Mouse (Mus musculus) CH12.LX (cell line): Measurements from ENCODE around the gene Unc119b. TPM values are rescaled to one million over a fixed set of nuclear protein-coding genes. Genes with fewer than 3 reads are reported as not detected.

Experiments
- DNase-seq: peaks from one replicate; pipeline ENCODE4 v3.0.0-alpha.2; 2013; ENCODE audit errors: extremely low read depth
- H3K27ac ChIP-seq: 2 replicates; pipeline ENCODE4 v1.5.1; 2012; ENCODE audit warnings: low read depth, mild to moderate bottlenecking, control low read depth, moderate library complexity; ENCODE audit not compliant: insufficient read depth
- H3K27me3 ChIP-seq: replicated peaks from 2 replicates; pipeline ENCODE3; 2012; ENCODE audit warnings: inconsistent platforms
- H3K36me3 ChIP-seq, 2 experiments: replicated peaks in 1 of 2; 2 replicates each; pipeline versions ENCODE3 to v1.6.1; 2012; ENCODE audit warnings: inconsistent platforms in 1 of 2, low read length in 1 of 2, mild to moderate bottlenecking in 1 of 2, mixed read lengths in 1 of 2, moderate library complexity in 1 of 2; ENCODE audit not compliant: control insufficient read depth in 1 of 2, insufficient read depth in 1 of 2
- H3K4me1 ChIP-seq, 2 experiments: 2 replicates each; pipeline ENCODE4 v1.6.1; 2012; ENCODE audit warnings: inconsistent platforms in 1 of 2, moderate library complexity in 1 of 2; ENCODE audit not compliant: insufficient read depth in 2 of 2, control insufficient read depth in 1 of 2
- H3K4me2 ChIP-seq: 2 replicates; pipeline ENCODE4 v1.6.1; 2012; ENCODE audit warnings: low read depth, mild to moderate bottlenecking, control low read depth; ENCODE audit not compliant: poor library complexity, insufficient read depth, severe bottlenecking
- H3K4me3 ChIP-seq, 3 experiments: fragments of 150-350 bp in 1 of 3; sonication (generic) in 1 of 3; replicated peaks in 1 of 3; 2 replicates each; pipeline versions ENCODE3 to v1.5.1; 2011 to 2012; ENCODE audit warnings: low read depth in 2 of 3, low read length in 2 of 3, mild to moderate bottlenecking in 2 of 3, moderate library complexity in 2 of 3, control low read depth in 1 of 3, improper control_type of control experiment in 1 of 3, inconsistent platforms in 1 of 3, mixed read lengths in 1 of 3; ENCODE audit not compliant: poor library complexity in 1 of 3
- H3K79me2 ChIP-seq: replicated peaks from 2 replicates; pipeline ENCODE4 v1.6.1; 2012; ENCODE audit warnings: mild to moderate bottlenecking, moderate library complexity; ENCODE audit not compliant: control insufficient read depth, poor library complexity, insufficient read depth, severe bottlenecking; ENCODE audit errors: extremely low read depth
- H3K9ac ChIP-seq: 2 replicates; pipeline ENCODE4 v1.6.1; 2012; ENCODE audit warnings: low read depth, mild to moderate bottlenecking, control low read depth, moderate library complexity; ENCODE audit not compliant: insufficient read depth
- H3K9me3 ChIP-seq: replicated peaks from 2 replicates; pipeline ENCODE3; 2012; ENCODE audit warnings: low read length, inconsistent platforms, mixed read lengths
- BHLHE40 ChIP-seq: IDR thresholded peaks from 2 replicates; pipeline ENCODE4 v1.6.1; 2011; ENCODE audit warnings: mild to moderate bottlenecking, low read depth, low read length, improper control_type of control experiment
- CHD1 ChIP-seq: IDR thresholded peaks from 2 replicates; pipeline ENCODE4 v1.6.1; 2012; ENCODE audit warnings: low read depth, low read length, improper control_type of control experiment, inconsistent platforms
- CHD2 ChIP-seq: IDR thresholded peaks from 2 replicates; pipeline ENCODE4 v1.6.1; 2011; ENCODE audit warnings: low read length, improper control_type of control experiment
- CTCF ChIP-seq, 2 experiments: IDR thresholded peaks in 1 of 2; conservative IDR thresholded peaks in 1 of 2; 2 replicates each; pipeline ENCODE4 v1.5.1; 2011 to 2012; ENCODE audit warnings: low read depth in 2 of 2, low read length in 2 of 2, improper control_type of control experiment in 1 of 2, inconsistent platforms in 1 of 2, mild to moderate bottlenecking in 1 of 2, moderate library complexity in 1 of 2
- ELF1 ChIP-seq: IDR thresholded peaks from 2 replicates; pipeline ENCODE4 v1.6.1; 2014; ENCODE audit warnings: low read depth, mild to moderate bottlenecking, inconsistent platforms, low read length, improper control_type of control experiment
- EP300 ChIP-seq: IDR thresholded peaks from 2 replicates; pipeline ENCODE4 v1.6.1; 2011; ENCODE audit warnings: low read length, improper control_type of control experiment
- ETS1 ChIP-seq: conservative IDR thresholded peaks from 2 replicates; pipeline ENCODE4 v1.6.1; 2012; ENCODE audit warnings: low read depth, mild to moderate bottlenecking, inconsistent platforms, low read length, improper control_type of control experiment, moderate library complexity
- GABPA ChIP-seq: IDR thresholded peaks from 2 replicates; pipeline ENCODE4 v1.6.1; 2012; ENCODE audit warnings: low read depth, low read length, improper control_type of control experiment, inconsistent platforms; ENCODE audit not compliant: insufficient replicate concordance
- HCFC1 ChIP-seq: IDR thresholded peaks from 2 replicates; pipeline ENCODE4 v1.6.1; 2012; ENCODE audit warnings: low read depth, mild to moderate bottlenecking, inconsistent platforms, low read length, improper control_type of control experiment
- JUN ChIP-seq: IDR thresholded peaks from 2 replicates; pipeline ENCODE4 v1.6.1; 2011; ENCODE audit warnings: low read depth, mild to moderate bottlenecking, low read length, improper control_type of control experiment, moderate library complexity; ENCODE audit not compliant: insufficient read depth
- MAX ChIP-seq: IDR thresholded peaks from 2 replicates; pipeline ENCODE4 v1.6.1; 2011; ENCODE audit warnings: low read length, improper control_type of control experiment
- MAZ ChIP-seq: IDR thresholded peaks from 2 replicates; pipeline ENCODE4 v1.6.1; 2012; ENCODE audit warnings: low read depth, mild to moderate bottlenecking, inconsistent platforms, low read length, improper control_type of control experiment, moderate library complexity
- MEF2A ChIP-seq: IDR thresholded peaks from 2 replicates; pipeline ENCODE4 v1.6.1; 2014; ENCODE audit warnings: low read depth, mild to moderate bottlenecking, inconsistent platforms, low read length, improper control_type of control experiment, borderline replicate concordance
- MXI1 ChIP-seq: IDR thresholded peaks from 2 replicates; pipeline ENCODE4 v1.6.1; 2011; ENCODE audit warnings: mild to moderate bottlenecking, low read depth, low read length, improper control_type of control experiment
- MYC ChIP-seq: IDR thresholded peaks from 2 replicates; pipeline ENCODE4 v1.6.1; 2011; ENCODE audit warnings: low read depth, mild to moderate bottlenecking, improper control_type of control experiment, low read length
- NELFE ChIP-seq: IDR thresholded peaks from 2 replicates; pipeline ENCODE4 v1.6.1; 2011; ENCODE audit warnings: low read depth, low read length, improper control_type of control experiment
- NRF1 ChIP-seq: IDR thresholded peaks from 2 replicates; pipeline ENCODE4 v1.6.1; 2014; ENCODE audit warnings: low read depth, mild to moderate bottlenecking, inconsistent platforms, low read length, improper control_type of control experiment, moderate library complexity
- POLR2A ChIP-seq: IDR thresholded peaks from 2 replicates; pipeline ENCODE4 v1.6.1; 2011; ENCODE audit warnings: low read depth, mild to moderate bottlenecking, improper control_type of control experiment, low read length
- RCOR1 ChIP-seq: conservative IDR thresholded peaks from 2 replicates; pipeline ENCODE4 v1.6.1; 2012; ENCODE audit warnings: low read depth, mild to moderate bottlenecking, inconsistent platforms, low read length, improper control_type of control experiment
- USF1 ChIP-seq: IDR thresholded peaks from 2 replicates; pipeline ENCODE4 v1.6.1; 2014; ENCODE audit warnings: low read depth, mild to moderate bottlenecking, inconsistent platforms, low read length, improper control_type of control experiment
- ZC3H11A ChIP-seq: IDR thresholded peaks from 2 replicates; pipeline ENCODE4 v1.6.1; 2012; ENCODE audit warnings: low read depth, mild to moderate bottlenecking, inconsistent platforms, low read length, improper control_type of control experiment
- ZKSCAN1 ChIP-seq: IDR thresholded peaks from 2 replicates; pipeline ENCODE4 v1.6.1; 2012; ENCODE audit warnings: low read depth, inconsistent platforms, low read length, improper control_type of control experiment, borderline replicate concordance
- ZMIZ1 ChIP-seq: IDR thresholded peaks from 2 replicates; pipeline ENCODE4 v1.6.1; 2012; ENCODE audit warnings: low read depth, mild to moderate bottlenecking, inconsistent platforms, low read length, improper control_type of control experiment
- ZNF384 ChIP-seq: IDR thresholded peaks from 2 replicates; pipeline ENCODE4 v1.6.1; 2012; ENCODE audit warnings: low read depth, low read length, improper control_type of control experiment, inconsistent platforms
- dilution Hi-C: fragments of 300-500 bp; cut with MboI; formaldehyde crosslinking; loops from 2 replicates; pipeline ENCODE4 v1.14.3; 2020; ENCODE audit warnings: low sequenced_read_pairs; ENCODE audit not compliant: extremely low pct_unique_long_range_greater_than_20kb, extremely low pct_ligation_motif_present
- in situ Hi-C: fragments of 300-500 bp; cut with MboI; formaldehyde crosslinking; loops from 3 replicates; pipeline ENCODE4 v1.14.3; 2019; ENCODE audit warnings: low sequenced_read_pairs, low pct_ligation_motif_present, low pct_unique_long_range_greater_than_20kb, mixed read lengths
- polyA plus RNA-seq: library from polyadenylated mRNA; unstranded; fragments of >175 nt; gene quantifications from 2 replicates; pipeline ENCODE4 v1.2.1, GENCODE M21; 2012; ENCODE audit warnings: low read depth; ENCODE audit not compliant: insufficient read length
- total RNA-seq, 2 experiments: library from RNA; depleted of rRNA; stranded (reverse); fragments of 300-350 nt in 1 of 2; fragments of >200 nt in 1 of 2; gene quantifications; 2 replicates each; pipeline ENCODE4 v1.2.3; 2012 to 2014

Gene Unc119b
- total and polyA plus RNA-seq, 3 experiments = 13.3 to 22.6 (median 18.4) TPM

GRCm38 (mm10) chr5:115148378-115148777 is 13.6 kb upstream of the Unc119b start:
- Histone ChIP-seq H3K4me3 (no peak overlapping the region), H3K4me1 (peaks cover 4 to 14% of the 10 kb centered on the region in 2 experiments; a peak in 3 of 4 replicates), H3K4me2 (no peak overlapping the region), H3K27ac (no peak overlapping the region), H3K9ac (no peak overlapping the region), H3K36me3 (peaks cover 65 to 96% of the 10 kb centered on the region in 2 experiments), H3K9me3 (peaks cover 12% of the 10 kb centered on the region), H3K79me2 (peaks cover 14% of the 10 kb centered on the region), H3K27me3 (no peaks in the 10 kb centered on the region)
- no peak for DNase-seq
- dilution Hi-C loops (no loop called here), in situ Hi-C loops (no loop called here)
- TF ChIP-seq MXI1 = no peak
- TF ChIP-seq MEF2A = no peak
- TF ChIP-seq POLR2A = no peak

GRCm38 (mm10) chr5:115147388-115147787 is 12.6 kb upstream of the Unc119b start:
- Histone ChIP-seq H3K9ac (no peak overlapping the region), H3K27ac (no peak overlapping the region), H3K4me2 (no peak overlapping the region), H3K9me3 (peaks cover 12% of the 10 kb centered on the region), H3K79me2 (peaks cover 5% of the 10 kb centered on the region), H3K27me3 (no peaks in the 10 kb centered on the region), H3K4me3 (no peak overlapping the region), H3K4me1 (peaks cover 0 to 4% of the 10 kb centered on the region in 2 experiments; a peak in 1 of 4 replicates), H3K36me3 (peaks cover 59 to 96% of the 10 kb centered on the region in 2 experiments)
- in situ Hi-C loops = no loop called here
- dilution Hi-C loops = no loop called here
- DNase-seq = no peak
- no peak for TF ChIP-seq MAX
- TF ChIP-seq MAZ = no peak
- TF ChIP-seq NELFE = no peak
- TF ChIP-seq GABPA = no peak

GRCm38 (mm10) chr5:115146747-115147130 is 12.0 kb upstream of the Unc119b start:
- DNase-seq = no peak
- in situ Hi-C loops = no loop called here
- H3K9me3 ChIP-seq = peaks cover 12% of the 10 kb centered on the region
- H3K4me1 ChIP-seq = no peaks in the 10 kb centered on the region
- H3K36me3 ChIP-seq = peaks cover 62 to 94% of the 10 kb centered on the region in 2 experiments
- H3K79me2 ChIP-seq = no peaks in the 10 kb centered on the region
- no peak overlapping the region for H3K9ac ChIP-seq
- H3K27ac ChIP-seq = no peak overlapping the region
- H3K4me3 ChIP-seq = no peak overlapping the region
- H3K4me2 ChIP-seq = no peak overlapping the region
- TF ChIP-seq EP300 (no peak), POLR2A (no peak), ELF1 (no peak), NELFE (no peak), MYC (no peak), ETS1 (no peak), NRF1 (no peak), CTCF (conservative IDR thresholded peaks at IDR 0.05 in 1 of 2, IDR thresholded peaks at IDR 0.05 in 1 of 2; ENCODE audit: low read depth in 2 of 2, low read length in 2 of 2) (no peak), ZMIZ1 (no peak), CHD2 (no peak), JUN (no peak), MAZ (no peak), ZC3H11A (no peak), HCFC1 (no peak), USF1 (no peak), RCOR1 (no peak), BHLHE40 (no peak), ZKSCAN1 (no peak), ZNF384 (no peak), CHD1 (no peak)
- dilution Hi-C loops = no loop called here
- no peaks in the 10 kb centered on the region for H3K27me3 ChIP-seq
